Mouse (Mus musculus) MEL (cell line): ENCODE results near the gene Acp1.

ENCODE experiments used
- CHD1 ChIP-seq: IDR thresholded peaks from 2 replicates; pipeline ENCODE4 v1.6.1; 2012; ENCODE audit warnings: low read depth, mild to moderate bottlenecking, inconsistent platforms, low read length, improper control_type of control experiment
- CTCF ChIP-seq, 3 experiments: IDR thresholded peaks in 2 of 3; conservative IDR thresholded peaks in 1 of 3; 2 replicates each; pipeline ENCODE4 v1.5.1; 2011 to 2012; ENCODE audit warnings: low read length in 3 of 3, low read depth in 2 of 3, mild to moderate bottlenecking in 2 of 3, improper control_type of control experiment in 1 of 3, inconsistent platforms in 1 of 3, mixed read lengths in 1 of 3, moderate library complexity in 1 of 3; ENCODE audit not compliant: control insufficient read depth in 1 of 3, insufficient read depth in 1 of 3, poor library complexity in 1 of 3, severe bottlenecking in 1 of 3
- MAFK ChIP-seq: IDR thresholded peaks from 2 replicates; pipeline ENCODE4 v1.6.1; 2011; ENCODE audit warnings: low read depth, mild to moderate bottlenecking, low read length, improper control_type of control experiment, borderline replicate concordance
- MAX ChIP-seq: IDR thresholded peaks from 2 replicates; pipeline ENCODE4 v1.6.1; 2011; ENCODE audit warnings: low read length, improper control_type of control experiment
- MAZ ChIP-seq: IDR thresholded peaks from 2 replicates; pipeline ENCODE4 v1.6.1; 2012; ENCODE audit warnings: low read depth, mild to moderate bottlenecking, inconsistent platforms, low read length, improper control_type of control experiment
- NRF1 ChIP-seq: IDR thresholded peaks from 2 replicates; pipeline ENCODE4 v1.6.1; 2014; ENCODE audit warnings: low read depth, mild to moderate bottlenecking, inconsistent platforms, low read length, improper control_type of control experiment, moderate library complexity; ENCODE audit not compliant: poor library complexity, insufficient read depth, severe bottlenecking
- POLR2A ChIP-seq, 2 experiments: IDR thresholded peaks; 2 replicates each; pipeline ENCODE4 v1.6.1; 2011 to 2012; ENCODE audit warnings: low read length in 2 of 2, mild to moderate bottlenecking in 2 of 2, control low read depth in 1 of 2, improper control_type of control experiment in 1 of 2, low read depth in 1 of 2, moderate library complexity in 1 of 2; ENCODE audit not compliant: control insufficient read depth in 1 of 2, insufficient read depth in 1 of 2, poor library complexity in 1 of 2
- RAD21 ChIP-seq: IDR thresholded peaks from 2 replicates; pipeline ENCODE4 v1.6.1; 2011; ENCODE audit warnings: mild to moderate bottlenecking, low read depth, low read length, improper control_type of control experiment
- TAL1 ChIP-seq: IDR thresholded peaks from 2 replicates; pipeline ENCODE4 v1.6.1; 2012; ENCODE audit warnings: mild to moderate bottlenecking, inconsistent platforms, low read length, moderate library complexity, mixed read lengths
- TBP ChIP-seq: IDR thresholded peaks from 2 replicates; pipeline ENCODE4 v1.8.0; 2011; ENCODE audit warnings: low read depth, low read length, improper control_type of control experiment
- USF2 ChIP-seq, 2 experiments: IDR thresholded peaks; 2 replicates each; pipeline ENCODE4 v1.6.1; 2011 to 2012; ENCODE audit warnings: improper control_type of control experiment in 2 of 2, low read length in 2 of 2, borderline replicate concordance in 1 of 2, inconsistent platforms in 1 of 2, low read depth in 1 of 2, mild to moderate bottlenecking in 1 of 2; ENCODE audit not compliant: insufficient read depth in 1 of 2
- ZC3H11A ChIP-seq: IDR thresholded peaks from 2 replicates; pipeline ENCODE4 v1.6.1; 2012; ENCODE audit warnings: low read depth, mild to moderate bottlenecking, inconsistent platforms, low read length, improper control_type of control experiment
- ZNF384 ChIP-seq: IDR thresholded peaks from 2 replicates; pipeline ENCODE4 v1.6.1; 2012; ENCODE audit warnings: low read depth, mild to moderate bottlenecking, inconsistent platforms, low read length, improper control_type of control experiment

- TF ChIP-seq RAD21 = no peak
- TF ChIP-seq TAL1 = no peak
- no peak for TF ChIP-seq MAZ
- TF ChIP-seq ZNF384 = no peak
- no peak for TF ChIP-seq CTCF (IDR thresholded peaks at IDR 0.05 in 2 of 3, conservative IDR thresholded peaks at IDR 0.05 in 1 of 3; ENCODE audit: control insufficient read depth in 1 of 3, insufficient read depth in 1 of 3, low read depth in 2 of 3, low read length in 3 of 3, poor library complexity in 1 of 3, severe bottlenecking in 1 of 3)
- TF ChIP-seq POLR2A (IDR thresholded peaks at IDR 0.05; ENCODE audit: control insufficient read depth in 1 of 2, insufficient read depth in 1 of 2, low read depth in 1 of 2, low read length in 2 of 2, poor library complexity in 1 of 2) = no peak
- no peak for TF ChIP-seq ZC3H11A
- TF ChIP-seq USF2 (IDR thresholded peaks at IDR 0.05; ENCODE audit: borderline replicate concordance in 1 of 2, insufficient read depth in 1 of 2, low read depth in 1 of 2, low read length in 2 of 2) = no peak
- TF ChIP-seq MAFK = no peak
- TF ChIP-seq NRF1 = no peak
- TF ChIP-seq TBP = no peak
- no peak for TF ChIP-seq MAX
- no peak for TF ChIP-seq CHD1
Measured at GRCm38 (mm10) chr12:30912840-30913239, 1.5 kb upstream of the Acp1 start.
